Mouse (Mus musculus) testis, adult 2 months (tissue): ENCODE data around the gene Nanos2. TPM values are rescaled to one million over a fixed set of nuclear protein-coding genes. Genes with fewer than 3 reads are reported as not detected.

Experiments used
- H3K27ac ChIP-seq: fragments of 200-500 bp; 2 replicates; pipeline ENCODE4 v1.5.1; 2012; ENCODE audit warnings: low read depth, low read length; ENCODE audit not compliant: control insufficient read depth, insufficient read depth
- H3K27me3 ChIP-seq: fragments of 200-500 bp; 2 replicates; pipeline ENCODE4 v1.6.1; 2012; ENCODE audit warnings: mild to moderate bottlenecking, low read length, moderate library complexity; ENCODE audit not compliant: control insufficient read depth, insufficient read depth
- H3K36me3 ChIP-seq: fragments of 200-500 bp; 2 replicates; pipeline ENCODE4 v1.6.1; 2012; ENCODE audit warnings: mild to moderate bottlenecking, low read length; ENCODE audit not compliant: control insufficient read depth, insufficient read depth
- H3K4me1 ChIP-seq: fragments of 200-500 bp; 2 replicates; pipeline ENCODE4 v1.6.1; 2012; ENCODE audit warnings: low read length; ENCODE audit not compliant: control insufficient read depth, insufficient read depth
- H3K4me3 ChIP-seq: fragments of 200-500 bp; 2 replicates; pipeline ENCODE4 v1.5.1; 2012; ENCODE audit warnings: low read depth, mild to moderate bottlenecking, low read length, moderate library complexity, mixed read lengths; ENCODE audit not compliant: control insufficient read depth
- CTCF ChIP-seq: fragments of 200-500 bp; IDR thresholded peaks from 2 replicates; pipeline ENCODE4 v1.5.1; 2012; ENCODE audit warnings: low read depth, mild to moderate bottlenecking, inconsistent platforms, low read length, moderate library complexity; ENCODE audit not compliant: control insufficient read depth, insufficient read depth, insufficient replicate concordance
- POLR2A ChIP-seq: fragments of 200-500 bp; IDR thresholded peaks from 2 replicates; pipeline ENCODE4 v1.6.1; 2012; ENCODE audit warnings: low read depth, mild to moderate bottlenecking, inconsistent platforms, low read length, moderate library complexity; ENCODE audit not compliant: control insufficient read depth
- polyA plus RNA-seq: library from polyadenylated mRNA; depleted of rRNA; stranded (reverse); fragments of >200 nt; gene quantifications from 2 replicates; pipeline ENCODE4 v1.2.3, GENCODE M21; 2012

Gene Nanos2
- polyA plus RNA-seq, 1 experiment, result 0.10 TPM

- H3K27ac ChIP-seq, result no peak overlapping the region
- H3K27me3 ChIP-seq, result no peaks in the 10 kb centered on the region
Observed at GRCm38 (mm10) chr7:18967603-18968002, 19.6 kb upstream of the Nanos2 start.

GRCm38 (mm10) chr7:18970956-18971355, 16.2 kb upstream of the Nanos2 start:
- H3K27ac ChIP-seq, result no peak overlapping the region
- no peak overlapping the region for H3K4me3 ChIP-seq
- no peaks in the 10 kb centered on the region for H3K36me3 ChIP-seq
- no peaks in the 10 kb centered on the region for H3K27me3 ChIP-seq
- 0 out of 2 replicates have a peak, but pooled peaks cover 2% of the 10 kb centered on the region for H3K4me1 ChIP-seq
- TF ChIP-seq POLR2A (no peak), CTCF (no peak)

More at GRCm38 (mm10) chr7:18967603-18968002, 19.6 kb upstream of the Nanos2 start:
- Histone ChIP-seq H3K36me3 (no peaks in the 10 kb centered on the region), H3K4me1 (peaks cover 10% of the 10 kb centered on the region), H3K4me3 (no peak overlapping the region)
- TF ChIP-seq CTCF (no peak), POLR2A (no peak)

GRCm38 (mm10) chr7:18978381-18978780, 8.8 kb upstream of the Nanos2 start:
- TF ChIP-seq CTCF, result no peak
- no peak for TF ChIP-seq POLR2A
- no peaks in the 10 kb centered on the region for H3K4me1 ChIP-seq
- H3K36me3 ChIP-seq, result no peaks in the 10 kb centered on the region

GRCm38 (mm10) chr7:18986503-18986902, 697 bp upstream of the Nanos2 start:
- H3K27me3 ChIP-seq, result no peaks in the 10 kb centered on the region
- H3K27ac ChIP-seq, result no peak overlapping the region
- H3K4me1 ChIP-seq, result peaks cover 13% of the 10 kb centered on the region
- H3K36me3 ChIP-seq, result no peaks in the 10 kb centered on the region
- no peak for TF ChIP-seq CTCF
- TF ChIP-seq POLR2A, result no peak
- H3K4me3 ChIP-seq, result no peak overlapping the region

More at GRCm38 (mm10) chr7:18978381-18978780, 8.8 kb upstream of the Nanos2 start:
- Histone ChIP-seq H3K27me3 (no peaks in the 10 kb centered on the region), H3K27ac (no peak overlapping the region), H3K4me3 (no peak overlapping the region)

GRCm38 (mm10) chr7:18987747-18988146, 547 bp downstream of the Nanos2 start:
- H3K27me3 ChIP-seq, result no peaks in the 10 kb centered on the region
- H3K36me3 ChIP-seq, result no peaks in the 10 kb centered on the region
- H3K4me1 ChIP-seq, result peaks cover 22% of the 10 kb centered on the region
- H3K4me3 ChIP-seq, result no peak overlapping the region
- TF ChIP-seq POLR2A (peak; percentile 19; the same call in 1 of the 2 replicates), CTCF (no peak)
- no peak overlapping the region for H3K27ac ChIP-seq

- H3K4me1 ChIP-seq, result peaks cover 22% of the 10 kb centered on the region
- H3K36me3 ChIP-seq, result no peaks in the 10 kb centered on the region
- TF ChIP-seq POLR2A (no peak), CTCF (no peak)
- no peak overlapping the region for H3K27ac ChIP-seq
- H3K4me3 ChIP-seq, result no peak overlapping the region
- H3K27me3 ChIP-seq, result no peaks in the 10 kb centered on the region
Observed at GRCm38 (mm10) chr7:18988780-18989179, 1.6 kb downstream of the Nanos2 start.

DNA sequence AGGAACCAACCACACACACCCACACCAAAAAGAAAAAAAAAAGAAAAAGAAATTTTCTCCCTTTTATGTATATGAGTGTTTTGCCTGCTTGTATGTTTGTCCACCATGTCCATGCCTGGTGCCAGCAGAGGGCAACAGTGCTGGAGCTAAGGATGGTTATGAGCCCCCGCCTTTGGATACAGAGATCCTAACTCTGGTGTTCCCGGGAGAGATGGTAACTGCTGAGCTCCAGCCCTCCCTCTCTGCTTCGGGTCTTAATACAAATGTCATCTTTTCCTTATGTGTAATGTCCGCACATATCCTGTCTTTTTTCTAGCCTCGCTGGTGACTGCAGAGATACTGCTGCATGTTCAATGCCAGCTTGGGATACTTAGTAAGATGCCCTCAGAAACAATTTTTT, 2.8 kb downstream of the Nanos2 start:
- H3K4me3 ChIP-seq, result no peak overlapping the region; the same call in 1 of the 2 replicates
- no peak overlapping the region; the same call in 1 of the 2 replicates for H3K27ac ChIP-seq
- no peak for TF ChIP-seq POLR2A
- H3K27me3 ChIP-seq, result no peaks in the 10 kb centered on the region
- no peaks in the 10 kb centered on the region for H3K36me3 ChIP-seq
- H3K4me1 ChIP-seq, result peaks cover 22% of the 10 kb centered on the region

GRCm38 (mm10) chr7:18990601-18991295, 3.5 kb downstream of the Nanos2 start, which contains the start of gene Mypop:
Mypop (plus strand) TSS chr7:18991245.
- Histone ChIP-seq H3K4me1 (peaks cover 22% of the 10 kb centered on the region), H3K27ac (peak within 1 kb of the TSS; percentile 78), H3K27me3 (no peaks in the 10 kb centered on the region), H3K4me3 (peak within 1 kb of the TSS; percentile 90), H3K36me3 (no peaks in the 10 kb centered on the region)
- peak; percentile 67 for TF ChIP-seq POLR2A
- no peak for TF ChIP-seq CTCF
